Mouse (Mus musculus) olfactory bulb, adult 2 months (tissue): ENCODE data around the gene Dock2.

Source experiments
- CTCF ChIP-seq: fragments of 200-500 bp; IDR thresholded peaks from 2 replicates; pipeline ENCODE4 v1.5.1; 2012; ENCODE audit warnings: low read depth, mild to moderate bottlenecking, low read length, moderate library complexity; ENCODE audit not compliant: insufficient read depth
- POLR2A ChIP-seq: fragments of 200-500 bp; IDR thresholded peaks from 2 replicates; pipeline ENCODE4 v1.6.1; 2012; ENCODE audit warnings: mild to moderate bottlenecking, low read depth, low read length, moderate library complexity; ENCODE audit not compliant: insufficient read depth

- TF ChIP-seq POLR2A (no peak), CTCF (no peak)
Observed at GRCm38 (mm10) chr11:34796097-34796496, 12.4 kb upstream of the Dock2 start.
